Mouse (Mus musculus) limb, embryonic 13.5 days (tissue): ENCODE data around the gene Slc16a7. TPM values are rescaled to one million over a fixed set of nuclear protein-coding genes. Genes with fewer than 3 reads are reported as not detected.

ENCODE experiments used
- ATAC-seq: fragments of 200-750 bp; cut with Nextera tagmentation; 2 replicates; pipeline ENCODE4 v1.8.0; 2017; ENCODE audit warnings: low read depth, moderate number of reproducible peaks, moderate TSS enrichment; ENCODE audit not compliant: low FRiP score
- H3K27ac ChIP-seq: fragments of 300-500 bp; sonication (generic); 2 replicates; pipeline ENCODE4 v1.5.1; 2015; ENCODE audit warnings: inconsistent platforms, mild to moderate bottlenecking, moderate library complexity
- H3K27me3 ChIP-seq: fragments of 300-500 bp; sonication (generic); 2 replicates; pipeline ENCODE4 v1.6.1; 2015; ENCODE audit warnings: mild to moderate bottlenecking, inconsistent platforms
- H3K36me3 ChIP-seq: fragments of 300-500 bp; sonication (generic); 2 replicates; pipeline ENCODE4 v1.6.1; 2015; ENCODE audit warnings: inconsistent platforms, mild to moderate bottlenecking, moderate library complexity
- H3K4me1 ChIP-seq: fragments of 300-500 bp; sonication (generic); 2 replicates; pipeline ENCODE4 v1.6.1; 2015; ENCODE audit warnings: inconsistent platforms
- H3K4me2 ChIP-seq: fragments of 300-500 bp; sonication (generic); replicated peaks from 2 replicates; pipeline ENCODE4 v1.6.1; 2015; ENCODE audit warnings: inconsistent platforms, mild to moderate bottlenecking, moderate library complexity
- H3K4me3 ChIP-seq: fragments of 300-500 bp; sonication (generic); 2 replicates; pipeline ENCODE4 v1.5.1; 2015; ENCODE audit warnings: moderate library complexity, mild to moderate bottlenecking, inconsistent platforms
- H3K9ac ChIP-seq: fragments of 300-500 bp; sonication (generic); 2 replicates; pipeline ENCODE4 v1.6.1; 2015; ENCODE audit warnings: mild to moderate bottlenecking, inconsistent platforms
- H3K9me3 ChIP-seq: fragments of 300-500 bp; sonication (generic); 2 replicates; pipeline ENCODE4 v1.6.1; 2016; ENCODE audit warnings: inconsistent platforms
- WGBS: fragments of 180-500 bp; shearing (Covaris S2); methylation state at CpG from one replicate; pipeline ENCODE4 v1.1.7; 2015; 5-methylcytosine and 5-hydroxymethylcytosine counted together
- polyA plus RNA-seq: library from polyadenylated mRNA; unstranded; fragments of >200 nt; fragmentation: Nextera tagmentation; extraction: Ambion mirVana; gene quantifications from 2 replicates; pipeline ENCODE4 v1.2.1, GENCODE M21; 2015

Slc16a7 gene
- 5.7 and 6.9 TPM in 2 replicates for polyA plus RNA-seq

GRCm38 (mm10) chr10:125388876-125389786, at the start of gene Slc16a7:
TSS of gene Slc16a7 (minus strand) at chr10:125389465.
- peak within 1 kb of the TSS; percentile 74 for H3K4me3 ChIP-seq
- 0 out of 2 replicates have a peak, but pooled peaks cover 2% of the 10 kb centered on the region for H3K27me3 ChIP-seq
- H3K36me3 ChIP-seq: no peaks in the 10 kb centered on the region
- H3K27ac ChIP-seq: no peak within 1 kb of the TSS
- H3K9ac ChIP-seq: peak within 1 kb of the TSS; percentile 70
- H3K9me3 ChIP-seq: no peaks in the 10 kb centered on the region
- peak within 1 kb of the TSS; percentile 86 for H3K4me2 ChIP-seq
- peak; percentile 94 for ATAC-seq
- WGBS: under 1% methylated on average over 67 of the region's 67 CpGs
- H3K4me1 ChIP-seq: peaks cover 20% of the 10 kb centered on the region

- H3K9me3 ChIP-seq: no peaks in the 10 kb centered on the region
- H3K4me3 ChIP-seq: no peak overlapping the region
- no peak overlapping the region for H3K4me2 ChIP-seq
- H3K27ac ChIP-seq: no peak overlapping the region
- ATAC-seq: no peak
- 75% methylated on average over 6 of the region's 6 CpGs for WGBS
- H3K4me1 ChIP-seq: no peaks in the 10 kb centered on the region
- no peaks in the 10 kb centered on the region for H3K36me3 ChIP-seq
- H3K9ac ChIP-seq: no peak overlapping the region
- no peaks in the 10 kb centered on the region for H3K27me3 ChIP-seq
These were observed 29.5 kb upstream of the Slc16a7 start for GRCm38 (mm10) chr10:125418795-125419194.

- Histone ChIP-seq H3K4me3 (no peak overlapping the region), H3K27ac (no peak overlapping the region), H3K9me3 (no peaks in the 10 kb centered on the region), H3K4me2 (no peak overlapping the region), H3K36me3 (no peaks in the 10 kb centered on the region), H3K4me1 (peaks cover 6% of the 10 kb centered on the region), H3K27me3 (no peaks in the 10 kb centered on the region), H3K9ac (no peak overlapping the region)
- WGBS: 87% methylated on average over 4 of the region's 4 CpGs
- no peak for ATAC-seq
These were observed 10.5 kb upstream of the Slc16a7 start for GRCm38 (mm10) chr10:125399796-125400195.

- Histone ChIP-seq H3K9me3 (no peaks in the 10 kb centered on the region), H3K36me3 (no peaks in the 10 kb centered on the region), H3K4me1 (peaks cover 20% of the 10 kb centered on the region), H3K27ac (no peak overlapping the region), H3K9ac (no peak overlapping the region), H3K27me3 (0 out of 2 replicates have a peak, but pooled peaks cover 2% of the 10 kb centered on the region), H3K4me2 (peak overlapping the region; percentile 86), H3K4me3 (peak overlapping the region; percentile 74)
- WGBS: 82% methylated on average over 6 of the region's 6 CpGs
- no peak for ATAC-seq
These were observed 746 bp upstream of the Slc16a7 start for GRCm38 (mm10) chr10:125390011-125390410.

GRCm38 (mm10) chr10:125388481-125388875, 787 bp downstream of the Slc16a7 start:
- ATAC-seq: no peak; the same call in 1 of the 2 replicates
- H3K27me3 ChIP-seq: 0 out of 2 replicates have a peak, but pooled peaks cover 2% of the 10 kb centered on the region
- peak overlapping the region; percentile 86 for H3K4me2 ChIP-seq
- no peaks in the 10 kb centered on the region for H3K36me3 ChIP-seq
- WGBS: 12% methylated on average over 7 of the region's 7 CpGs
- H3K9me3 ChIP-seq: no peaks in the 10 kb centered on the region
- H3K4me1 ChIP-seq: peaks cover 20% of the 10 kb centered on the region
- H3K27ac ChIP-seq: no peak overlapping the region
- peak overlapping the region; percentile 74 for H3K4me3 ChIP-seq
- H3K9ac ChIP-seq: peak overlapping the region; percentile 70

GRCm38 (mm10) chr10:125387782-125388415, 1.4 kb downstream of the Slc16a7 start:
- Histone ChIP-seq H3K27ac (no peak overlapping the region), H3K4me2 (peak overlapping the region; percentile 86)

GRCm38 (mm10) chr10:125375526-125375925, 13.7 kb downstream of the Slc16a7 start:
- Histone ChIP-seq H3K4me1 (peaks cover 8% of the 10 kb centered on the region), H3K27ac (no peak overlapping the region), H3K4me3 (no peak overlapping the region), H3K9ac (no peak overlapping the region), H3K4me2 (no peak overlapping the region), H3K27me3 (no peaks in the 10 kb centered on the region), H3K9me3 (no peaks in the 10 kb centered on the region), H3K36me3 (no peaks in the 10 kb centered on the region)
- whole genome bisulfite sequencing: 68% methylated on average over 5 of the region's 5 CpGs
- no peak for ATAC-seq

More at GRCm38 (mm10) chr10:125387782-125388415, 1.4 kb downstream of the Slc16a7 start:
- H3K4me1 ChIP-seq: peaks cover 20% of the 10 kb centered on the region
- whole genome bisulfite sequencing: 29% methylated on average over 14 of the region's 14 CpGs
- H3K27me3 ChIP-seq: 0 out of 2 replicates have a peak, but pooled peaks cover 2% of the 10 kb centered on the region
- H3K9ac ChIP-seq: no peak overlapping the region
- 0 out of 2 replicates have a peak, but pooled peaks have one; percentile 42 for ATAC-seq
- no peak overlapping the region for H3K4me3 ChIP-seq
- no peaks in the 10 kb centered on the region for H3K9me3 ChIP-seq
- H3K36me3 ChIP-seq: no peaks in the 10 kb centered on the region

- no peaks in the 10 kb centered on the region for H3K9me3 ChIP-seq
- H3K4me3 ChIP-seq: no peak overlapping the region
- no peaks in the 10 kb centered on the region for H3K36me3 ChIP-seq
- H3K27me3 ChIP-seq: no peaks in the 10 kb centered on the region
- WGBS: 89% methylated on average over 13 of the region's 13 CpGs
- no peak for ATAC-seq
- H3K27ac ChIP-seq: no peak overlapping the region
- H3K4me1 ChIP-seq: peaks cover 7% of the 10 kb centered on the region; the same call in 1 of the 2 replicates
- H3K4me2 ChIP-seq: no peak overlapping the region
- H3K9ac ChIP-seq: no peak overlapping the region
These were observed 16.6 kb downstream of the Slc16a7 start for GRCm38 (mm10) chr10:125372666-125373065.

GRCm38 (mm10) chr10:125371451-125371850, 17.8 kb downstream of the Slc16a7 start:
- H3K27me3 ChIP-seq: no peaks in the 10 kb centered on the region
- no peak overlapping the region for H3K4me3 ChIP-seq
- H3K36me3 ChIP-seq: no peaks in the 10 kb centered on the region
- no peak for ATAC-seq
- no peak overlapping the region for H3K27ac ChIP-seq
- 75% methylated on average over 11 of the region's 11 CpGs for WGBS
- H3K4me1 ChIP-seq: peaks cover 7% of the 10 kb centered on the region; the same call in 1 of the 2 replicates
- no peak overlapping the region for H3K4me2 ChIP-seq
- H3K9me3 ChIP-seq: no peaks in the 10 kb centered on the region
- no peak overlapping the region for H3K9ac ChIP-seq

GRCm38 (mm10) chr10:125370037-125370610, 19.1 kb downstream of the Slc16a7 start:
- no peaks in the 10 kb centered on the region for H3K9me3 ChIP-seq
- WGBS: 84% methylated on average over 8 of the region's 8 CpGs

GRCm38 (mm10) chr10:125358479-125358878, 30.8 kb downstream of the Slc16a7 start:
- H3K27me3 ChIP-seq: no peaks in the 10 kb centered on the region
- no peak overlapping the region for H3K4me2 ChIP-seq
- H3K9me3 ChIP-seq: no peaks in the 10 kb centered on the region
- H3K27ac ChIP-seq: no peak overlapping the region
- ATAC-seq: no peak
- no peaks in the 10 kb centered on the region for H3K36me3 ChIP-seq
- WGBS: 85% methylated on average over 7 of the region's 7 CpGs
- no peak overlapping the region for H3K9ac ChIP-seq
- H3K4me3 ChIP-seq: no peak overlapping the region
- peaks cover 9% of the 10 kb centered on the region for H3K4me1 ChIP-seq

More at GRCm38 (mm10) chr10:125370037-125370610, 19.1 kb downstream of the Slc16a7 start:
- H3K27me3 ChIP-seq: no peaks in the 10 kb centered on the region
- H3K36me3 ChIP-seq: no peaks in the 10 kb centered on the region
- peaks cover 4% of the 10 kb centered on the region for H3K4me1 ChIP-seq
- H3K27ac ChIP-seq: no peak overlapping the region
- H3K4me2 ChIP-seq: no peak overlapping the region
- no peak overlapping the region for H3K4me3 ChIP-seq
- no peak for ATAC-seq
- H3K9ac ChIP-seq: no peak overlapping the region

- ATAC-seq: peak; percentile 48; the same call in 1 of the 2 replicates
- no peak overlapping the region for H3K4me3 ChIP-seq
- 61% methylated on average over 7 of the region's 7 CpGs for WGBS
These were observed 36.5 kb downstream of the Slc16a7 start for GRCm38 (mm10) chr10:125352805-125353204.

More at GRCm38 (mm10) chr10:125352805-125353204, 36.5 kb downstream of the Slc16a7 start:
- H3K4me1 ChIP-seq: no peaks in the 10 kb centered on the region
- H3K9me3 ChIP-seq: no peaks in the 10 kb centered on the region
- H3K36me3 ChIP-seq: no peaks in the 10 kb centered on the region
- no peak overlapping the region for H3K27ac ChIP-seq
- H3K27me3 ChIP-seq: no peaks in the 10 kb centered on the region
- H3K4me2 ChIP-seq: no peak overlapping the region
- no peak overlapping the region for H3K9ac ChIP-seq
